Mouse (Mus musculus) heart, adult 2 months (tissue): ENCODE measurements around the gene Cyth4. TPM values are rescaled to one million over a fixed set of nuclear protein-coding genes. Genes with fewer than 3 reads are reported as not detected.

Experiments
- DNase-seq, 2 experiments: peaks; one replicate each; pipeline ENCODE4 v3.0.0; 2021
- H3K27ac ChIP-seq: fragments of 200-600 bp; 2 replicates; pipeline ENCODE4 v1.8.1; 2022
- H3K27me3 ChIP-seq: fragments of 200-500 bp; 2 replicates; pipeline ENCODE4 v1.6.1; 2012; ENCODE audit warnings: mild to moderate bottlenecking, low read length, inconsistent platforms, mixed read lengths; ENCODE audit not compliant: control insufficient read depth, insufficient read depth
- H3K36me3 ChIP-seq: fragments of 200-500 bp; 2 replicates; pipeline ENCODE4 v1.6.1; 2012; ENCODE audit warnings: low read length, inconsistent platforms; ENCODE audit not compliant: control insufficient read depth, insufficient read depth
- H3K4me1 ChIP-seq: fragments of 200-500 bp; 2 replicates; pipeline ENCODE4 v1.6.1; 2011; ENCODE audit warnings: low read length; ENCODE audit not compliant: control insufficient read depth, insufficient read depth
- H3K4me3 ChIP-seq: fragments of 200-600 bp; 2 replicates; pipeline ENCODE4 v1.8.1; 2022
- H3K79me2 ChIP-seq: fragments of 200-500 bp; replicated peaks from 2 replicates; pipeline ENCODE4 v1.6.1; 2012; ENCODE audit warnings: mild to moderate bottlenecking, inconsistent platforms, low read length, moderate library complexity, mixed read lengths; ENCODE audit not compliant: control insufficient read depth, insufficient read depth
- H3K9ac ChIP-seq: fragments of 200-500 bp; 2 replicates; pipeline ENCODE4 v1.6.1; 2012; ENCODE audit warnings: low read depth, mild to moderate bottlenecking, control low read depth, inconsistent platforms, low read length, mixed read lengths
- CTCF ChIP-seq: fragments of 200-600 bp; IDR thresholded peaks from 2 replicates; pipeline ENCODE4 v1.8.1; 2022; ENCODE audit warnings: antibody characterized with exemption, mild to moderate bottlenecking, moderate library complexity
- EP300 ChIP-seq: fragments of 200-500 bp; IDR thresholded peaks from 2 replicates; pipeline ENCODE4 v1.6.1; 2011; ENCODE audit warnings: low read depth, low read length, control low read depth; ENCODE audit not compliant: insufficient read depth
- POLR2A ChIP-seq: fragments of 200-500 bp; IDR thresholded peaks from 2 replicates; pipeline ENCODE4 v1.6.1; 2011; ENCODE audit warnings: mild to moderate bottlenecking, low read depth, low read length, control low read depth; ENCODE audit not compliant: insufficient read depth
- WGBS: fragments of 180-500 bp; shearing (Covaris S2); methylation state at CpG from one replicate; pipeline ENCODE4 v1.1.7; 2018; 5-methylcytosine and 5-hydroxymethylcytosine counted together
- intact Hi-C: fragments of 180-260 bp; cut with DNase I; formaldehyde crosslinking; loops from one replicate; pipeline ENCODE4 v1.15.1; 2025
- polyA plus RNA-seq: library from polyadenylated mRNA; depleted of rRNA; stranded (reverse); fragments of >200 nt; gene quantifications from 2 replicates; pipeline ENCODE4 v1.2.3, GENCODE M21; 2012
- total RNA-seq, 2 experiments: library from RNA; stranded (reverse); gene quantifications; 2 replicates each; pipeline ENCODE4 v1.2.3; 2021

Cyth4 gene
- total and polyA plus RNA-seq, 3 experiments = 6.1 to 12.8 (median 6.7) TPM

DNA sequence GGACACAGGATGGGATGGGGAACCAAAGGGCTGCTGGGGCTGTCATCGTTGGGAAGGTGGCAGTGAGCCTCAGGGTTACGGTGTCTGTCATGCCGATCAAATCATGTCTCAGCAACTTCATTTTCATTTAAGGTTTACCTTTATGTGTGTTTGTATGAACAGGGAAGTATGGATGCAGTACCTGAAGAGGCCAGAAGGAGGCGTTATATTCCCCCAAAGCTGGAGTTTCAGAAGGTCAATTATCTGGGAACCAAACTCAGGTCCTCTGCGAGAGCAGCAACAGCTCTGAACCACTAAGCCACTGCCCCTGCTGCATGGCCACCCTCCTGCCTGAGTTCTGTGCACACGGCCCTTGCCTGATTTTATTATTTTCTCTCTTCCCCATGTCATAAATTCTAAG lies 6.1 kb upstream of the Cyth4 start:
- intact Hi-C loops = no loop called here
- Histone ChIP-seq H3K9ac (no peak overlapping the region), H3K79me2 (no peaks in the 10 kb centered on the region), H3K36me3 (no peaks in the 10 kb centered on the region), H3K27ac (no peak overlapping the region), H3K4me3 (no peak overlapping the region), H3K4me1 (no peaks in the 10 kb centered on the region; the same call in 1 of the 2 replicates), H3K27me3 (no peaks in the 10 kb centered on the region)
- 73% methylated on average over 6 of the region's 6 CpGs for WGBS
- no peak for DNase-seq
- peak; percentile 39 for TF ChIP-seq CTCF
- no peak for TF ChIP-seq EP300
- no peak for TF ChIP-seq POLR2A

DNA sequence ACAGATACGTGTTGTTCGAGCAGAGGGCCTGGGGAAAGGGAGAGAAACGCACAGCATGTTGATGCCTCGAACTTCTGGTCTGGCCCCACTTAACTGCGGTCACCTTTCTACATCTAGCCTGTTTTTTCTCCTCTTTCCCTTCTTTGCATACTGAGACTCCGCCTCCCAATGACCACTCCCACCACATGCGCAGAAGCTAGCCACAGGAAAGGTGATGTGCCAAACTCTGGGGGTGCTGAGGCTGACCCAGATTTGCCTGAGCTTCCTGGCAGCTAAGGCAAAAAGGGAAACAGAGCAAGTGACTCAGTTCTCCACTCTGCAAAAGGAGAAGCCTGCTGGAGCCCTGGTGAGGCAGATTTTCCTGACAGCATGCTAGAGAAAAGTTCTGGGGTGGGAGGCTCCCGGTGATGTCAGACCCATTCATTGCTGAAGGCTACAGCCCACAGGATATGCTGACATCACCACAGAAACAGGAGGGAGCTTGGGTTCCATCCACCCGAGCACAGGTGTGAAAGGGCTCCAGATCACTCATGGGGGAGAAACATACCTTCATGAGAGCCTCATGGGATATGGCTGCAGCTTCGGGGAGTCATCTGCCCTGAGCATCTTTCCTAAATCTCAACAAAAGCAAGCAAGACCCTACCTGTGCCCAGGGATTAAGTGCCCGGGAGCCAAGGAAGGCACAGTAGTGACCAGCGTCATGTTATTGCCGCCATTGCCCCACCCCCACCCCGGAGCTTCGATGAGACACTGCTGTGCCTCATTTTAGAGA lies 5.0 kb upstream of the Cyth4 start:
- H3K27me3 ChIP-seq = no peaks in the 10 kb centered on the region
- no peak overlapping the region for H3K27ac ChIP-seq
- WGBS = 50% methylated on average over 15 of the region's 15 CpGs
- no peaks in the 10 kb centered on the region for H3K79me2 ChIP-seq
- H3K4me1 ChIP-seq = no peaks in the 10 kb centered on the region; the same call in 1 of the 2 replicates
- TF ChIP-seq POLR2A = no peak
- no peak for TF ChIP-seq EP300
- no peak for TF ChIP-seq CTCF
- peak in 1 of 2 experiments; percentile 61 for DNase-seq
- intact Hi-C loops = no loop called here
- H3K36me3 ChIP-seq = no peaks in the 10 kb centered on the region
- no peak overlapping the region for H3K4me3 ChIP-seq
- no peak overlapping the region for H3K9ac ChIP-seq

DNA sequence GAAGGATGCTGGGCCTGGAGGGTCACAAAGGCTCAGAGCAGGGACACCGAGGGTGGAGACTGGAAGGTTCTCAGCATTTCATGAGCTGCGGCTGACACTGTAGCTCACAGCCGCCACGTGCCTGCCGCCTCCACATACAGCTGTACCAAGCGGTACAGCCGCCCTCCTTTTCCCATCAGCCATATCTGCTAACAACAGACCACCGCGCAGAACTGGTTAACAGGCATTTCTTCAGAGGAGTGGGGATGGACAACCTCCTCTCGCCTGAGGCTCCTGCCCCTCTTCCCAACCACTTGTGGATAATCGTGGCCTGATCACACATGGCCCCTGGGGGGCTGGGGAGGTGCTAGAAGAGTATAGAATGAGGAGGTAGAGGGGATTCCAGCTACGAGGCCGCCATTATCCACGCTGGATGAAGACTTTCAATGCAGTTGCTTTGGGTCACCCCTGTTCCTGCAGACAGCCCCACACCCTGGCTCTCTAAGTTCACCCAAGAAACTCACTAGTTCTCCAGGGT lies 4.3 kb upstream of the Cyth4 start:
- Histone ChIP-seq H3K79me2 (no peaks in the 10 kb centered on the region), H3K4me1 (no peaks in the 10 kb centered on the region), H3K4me3 (no peak overlapping the region), H3K36me3 (no peaks in the 10 kb centered on the region), H3K27ac (no peak overlapping the region), H3K27me3 (no peaks in the 10 kb centered on the region), H3K9ac (no peak overlapping the region)
- TF ChIP-seq CTCF (no peak), EP300 (no peak), POLR2A (no peak)
- DNase-seq = no peak
- 76% methylated on average over 14 of the region's 14 CpGs for WGBS
- intact Hi-C loops = no loop called here

DNA sequence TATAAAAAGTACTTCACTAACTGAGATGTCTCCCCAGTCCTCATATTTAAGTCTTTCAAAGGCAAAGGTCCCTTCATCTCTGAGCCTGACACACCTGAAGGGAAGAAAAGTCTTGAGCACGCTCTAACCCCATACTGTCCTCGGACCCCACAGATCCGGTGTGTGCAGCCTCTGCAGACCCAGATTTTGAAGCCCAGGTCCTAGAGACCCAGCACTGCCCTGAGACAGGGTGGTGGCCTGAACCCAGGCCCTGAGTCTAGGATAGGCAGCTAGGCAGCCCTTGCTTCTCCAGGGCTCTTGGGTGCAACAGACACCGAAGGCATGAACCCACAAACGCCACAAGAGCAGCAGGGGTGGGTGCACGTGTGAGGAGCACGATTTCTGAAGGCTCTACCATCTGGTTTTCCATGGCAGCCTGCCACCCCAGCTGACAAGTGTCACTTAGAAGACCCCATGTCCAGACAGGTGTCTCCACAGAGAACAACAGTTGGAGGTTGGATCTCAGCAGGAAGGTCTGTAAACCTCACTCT lies 2.9 kb upstream of the Cyth4 start:
- H3K36me3 ChIP-seq = no peaks in the 10 kb centered on the region
- TF ChIP-seq POLR2A = no peak
- TF ChIP-seq CTCF = no peak
- no peak for TF ChIP-seq EP300
- no peaks in the 10 kb centered on the region for H3K27me3 ChIP-seq
- DNase-seq = no peak
- no peak overlapping the region for H3K4me3 ChIP-seq
- WGBS = 84% methylated on average over 7 of the region's 7 CpGs
- intact Hi-C loops = no loop called here
- no peak overlapping the region for H3K9ac ChIP-seq
- no peaks in the 10 kb centered on the region for H3K79me2 ChIP-seq
- H3K27ac ChIP-seq = no peak overlapping the region
- H3K4me1 ChIP-seq = no peaks in the 10 kb centered on the region

DNA sequence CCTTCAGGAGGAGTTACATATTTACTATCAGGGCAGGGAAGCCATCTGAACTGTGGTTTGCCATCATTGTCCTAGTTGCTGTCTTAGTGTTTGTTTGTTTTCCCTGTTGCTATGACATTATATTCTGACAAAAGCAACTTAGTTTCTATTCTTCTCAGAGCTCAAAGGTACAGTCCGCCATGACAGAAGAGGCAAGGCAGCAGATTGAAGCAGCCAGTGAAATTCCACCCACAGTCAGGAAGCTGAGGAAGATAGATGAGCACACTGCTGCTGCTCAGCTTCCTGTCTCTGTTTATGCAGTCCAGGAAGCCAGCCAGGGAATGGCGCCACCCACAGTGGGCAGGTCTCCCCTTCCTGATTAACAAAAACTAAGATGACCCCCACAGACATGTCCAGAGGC lies 2.0 kb upstream of the Cyth4 start:
- H3K27ac ChIP-seq = no peak overlapping the region
- H3K27me3 ChIP-seq = no peaks in the 10 kb centered on the region
- H3K79me2 ChIP-seq = no peaks in the 10 kb centered on the region
- no peaks in the 10 kb centered on the region for H3K4me1 ChIP-seq
- H3K4me3 ChIP-seq = no peak overlapping the region
- intact Hi-C loops = no loop called here
- DNase-seq = no peak
- WGBS = 51% methylated on average over 2 of the region's 2 CpGs
- no peak overlapping the region for H3K9ac ChIP-seq
- no peaks in the 10 kb centered on the region for H3K36me3 ChIP-seq
- TF ChIP-seq POLR2A (no peak), EP300 (no peak), CTCF (no peak)

DNA sequence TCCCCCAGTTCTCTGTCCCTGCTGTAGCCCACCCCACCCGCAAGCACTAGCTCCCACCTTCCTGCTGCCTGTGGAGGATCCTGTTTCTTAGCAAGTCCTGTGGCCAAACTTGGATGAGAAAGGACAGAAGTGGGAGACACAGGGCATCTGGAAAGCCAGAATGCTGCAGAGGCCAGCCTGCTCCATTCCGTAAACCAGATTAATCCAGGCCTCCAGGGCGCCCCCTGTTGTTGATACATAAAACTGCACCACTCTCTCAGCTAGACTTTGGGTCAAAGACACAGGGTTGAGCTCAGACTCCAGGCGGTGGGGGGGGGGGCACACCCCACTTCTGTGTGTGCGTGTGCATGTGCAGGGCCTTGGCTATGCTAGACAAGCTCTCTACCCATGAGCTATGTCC lies 1.4 kb upstream of the Cyth4 start:
- Histone ChIP-seq H3K9ac (no peak overlapping the region), H3K79me2 (no peaks in the 10 kb centered on the region), H3K27me3 (no peaks in the 10 kb centered on the region), H3K4me1 (no peaks in the 10 kb centered on the region), H3K4me3 (no peak overlapping the region), H3K27ac (no peak overlapping the region), H3K36me3 (no peaks in the 10 kb centered on the region)
- TF ChIP-seq CTCF (no peak), EP300 (no peak), POLR2A (no peak)
- DNase-seq = no peak
- intact Hi-C loops = no loop called here
- WGBS = 72% methylated on average over 5 of the region's 5 CpGs
